Mouse (Mus musculus) kidney, adult 18-20 months (tissue): ENCODE measurements around the gene Unc79.

ENCODE experiments used
- DNase-seq: peaks from one replicate; pipeline ENCODE4 v3.0.0; 2021

Unc79 gene

GRCm38 (mm10) chr12:103129395-103130248 is 181.0 kb downstream of the Unc79 start:
- no peak for DNase-seq

- DNase-seq = no peak
Measured at GRCm38 (mm10) chr12:103131419-103131818, 182.8 kb downstream of the Unc79 start.

- DNase-seq = peak; percentile 21
Measured at GRCm38 (mm10) chr12:103142550-103143010, 193.9 kb downstream of the Unc79 start.

GRCm38 (mm10) chr12:103143798-103144565 is 195.3 kb downstream of the Unc79 start:
- DNase-seq = peak; percentile 61

GRCm38 (mm10) chr12:103150247-103150646 is 201.6 kb downstream of the Unc79 start:
- DNase-seq = no peak

- DNase-seq = no peak
Measured at GRCm38 (mm10) chr12:103154927-103155326, 206.3 kb downstream of the Unc79 start.

- DNase-seq = no peak
Measured at GRCm38 (mm10) chr12:103155406-103155805, 206.7 kb downstream of the Unc79 start.

GRCm38 (mm10) chr12:103157129-103157910 is 208.7 kb downstream of the Unc79 start:
- DNase-seq = no peak

GRCm38 (mm10) chr12:103159016-103159415 is 210.4 kb downstream of the Unc79 start:
- no peak for DNase-seq

- no peak for DNase-seq
Measured at GRCm38 (mm10) chr12:103160721-103161120, 212.1 kb downstream of the Unc79 start.

- no peak for DNase-seq
Measured at GRCm38 (mm10) chr12:103163596-103163995, 214.9 kb downstream of the Unc79 start.

- DNase-seq = no peak
Measured at GRCm38 (mm10) chr12:103164101-103165030, 215.7 kb downstream of the Unc79 start.

- no peak for DNase-seq
Measured at GRCm38 (mm10) chr12:103168892-103169291, 220.2 kb downstream of the Unc79 start.

GRCm38 (mm10) chr12:103183057-103183456 is 234.4 kb downstream of the Unc79 start:
- DNase-seq = no peak

GRCm38 (mm10) chr12:103187020-103187419 is 238.4 kb downstream of the Unc79 start:
- no peak for DNase-seq

GRCm38 (mm10) chr12:103188223-103188622 is 239.6 kb downstream of the Unc79 start:
- no peak for DNase-seq

- DNase-seq = no peak
Measured at GRCm38 (mm10) chr12:103189771-103190170, 241.1 kb downstream of the Unc79 start.

- no peak for DNase-seq
Measured at GRCm38 (mm10) chr12:103192996-103193395, 244.3 kb downstream of the Unc79 start.

GRCm38 (mm10) chr12:103202592-103203544 is 254.2 kb downstream of the Unc79 start:
- DNase-seq = peak; percentile 12

- no peak for DNase-seq
Measured at GRCm38 (mm10) chr12:103205561-103205960, 256.9 kb downstream of the Unc79 start.

GRCm38 (mm10) chr12:103209581-103209980 is 260.9 kb downstream of the Unc79 start:
- DNase-seq = no peak
